Mouse (Mus musculus) MEL (cell line): ENCODE results near the gene Ldhc.

Experiments
- CTCF ChIP-seq, 3 experiments: IDR thresholded peaks in 2 of 3; conservative IDR thresholded peaks in 1 of 3; 2 replicates each; pipeline ENCODE4 v1.5.1; 2011 to 2012; ENCODE audit warnings: low read length in 3 of 3, low read depth in 2 of 3, mild to moderate bottlenecking in 2 of 3, improper control_type of control experiment in 1 of 3, inconsistent platforms in 1 of 3, mixed read lengths in 1 of 3, moderate library complexity in 1 of 3; ENCODE audit not compliant: control insufficient read depth in 1 of 3, insufficient read depth in 1 of 3, poor library complexity in 1 of 3, severe bottlenecking in 1 of 3
- EP300 ChIP-seq, 2 experiments: IDR thresholded peaks; 2 replicates each; pipeline ENCODE4 v1.6.1; 2011; ENCODE audit warnings: improper control_type of control experiment in 2 of 2, low read length in 2 of 2, low read depth in 1 of 2, mild to moderate bottlenecking in 1 of 2
- MYB ChIP-seq: IDR thresholded peaks from 2 replicates; pipeline ENCODE4 v1.6.1; 2011; ENCODE audit warnings: mild to moderate bottlenecking, low read depth, low read length, improper control_type of control experiment
- MYC ChIP-seq: IDR thresholded peaks from 2 replicates; pipeline ENCODE4 v1.6.1; 2011; ENCODE audit warnings: low read depth, mild to moderate bottlenecking, low read length, improper control_type of control experiment, moderate library complexity
- NRF1 ChIP-seq: IDR thresholded peaks from 2 replicates; pipeline ENCODE4 v1.6.1; 2014; ENCODE audit warnings: low read depth, mild to moderate bottlenecking, inconsistent platforms, low read length, improper control_type of control experiment, moderate library complexity; ENCODE audit not compliant: poor library complexity, insufficient read depth, severe bottlenecking
- POLR2A ChIP-seq, 2 experiments: IDR thresholded peaks; 2 replicates each; pipeline ENCODE4 v1.6.1; 2011 to 2012; ENCODE audit warnings: low read length in 2 of 2, mild to moderate bottlenecking in 2 of 2, control low read depth in 1 of 2, improper control_type of control experiment in 1 of 2, low read depth in 1 of 2, moderate library complexity in 1 of 2; ENCODE audit not compliant: control insufficient read depth in 1 of 2, insufficient read depth in 1 of 2, poor library complexity in 1 of 2
- POLR2AphosphoS2 ChIP-seq: IDR thresholded peaks from 2 replicates; pipeline ENCODE4 v1.6.1; 2011; ENCODE audit warnings: low read length, improper control_type of control experiment
- TBP ChIP-seq: IDR thresholded peaks from 2 replicates; pipeline ENCODE4 v1.8.0; 2011; ENCODE audit warnings: low read depth, low read length, improper control_type of control experiment
- USF2 ChIP-seq, 2 experiments: IDR thresholded peaks; 2 replicates each; pipeline ENCODE4 v1.6.1; 2011 to 2012; ENCODE audit warnings: improper control_type of control experiment in 2 of 2, low read length in 2 of 2, borderline replicate concordance in 1 of 2, inconsistent platforms in 1 of 2, low read depth in 1 of 2, mild to moderate bottlenecking in 1 of 2; ENCODE audit not compliant: insufficient read depth in 1 of 2
- ZKSCAN1 ChIP-seq: IDR thresholded peaks from 2 replicates; pipeline ENCODE4 v1.6.1; 2012; ENCODE audit warnings: low read depth, mild to moderate bottlenecking, inconsistent platforms, low read length, improper control_type of control experiment, moderate library complexity

DNA sequence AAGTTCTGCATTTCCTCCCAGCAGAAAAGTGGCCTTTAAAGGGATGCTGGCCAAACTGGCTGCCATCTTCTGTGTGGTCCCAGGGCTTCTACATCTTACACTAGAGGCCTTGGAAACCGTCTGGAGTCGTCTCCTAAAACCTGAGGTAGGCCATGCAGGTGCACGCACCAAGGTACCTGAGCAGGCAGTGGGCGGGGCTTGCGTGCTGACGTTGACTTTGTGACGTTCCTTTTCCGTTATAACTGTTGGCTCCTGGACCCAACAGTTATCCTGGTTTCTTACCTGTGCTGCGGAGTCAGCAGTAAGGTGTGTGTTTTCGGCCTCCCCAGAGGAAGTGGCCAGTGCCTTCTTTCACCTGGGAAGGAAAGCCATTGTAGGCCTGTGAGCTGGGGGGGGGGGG is at the start of gene Ldhc:
- no peak for TF ChIP-seq POLR2A (IDR thresholded peaks at IDR 0.05; ENCODE audit: control insufficient read depth in 1 of 2, insufficient read depth in 1 of 2, low read depth in 1 of 2, low read length in 2 of 2, poor library complexity in 1 of 2)
- TF ChIP-seq USF2 (IDR thresholded peaks at IDR 0.05; ENCODE audit: borderline replicate concordance in 1 of 2, insufficient read depth in 1 of 2, low read depth in 1 of 2, low read length in 2 of 2), result no peak
- no peak for TF ChIP-seq CTCF (IDR thresholded peaks at IDR 0.05 in 2 of 3, conservative IDR thresholded peaks at IDR 0.05 in 1 of 3; ENCODE audit: control insufficient read depth in 1 of 3, insufficient read depth in 1 of 3, low read depth in 2 of 3, low read length in 3 of 3, poor library complexity in 1 of 3, severe bottlenecking in 1 of 3)
- TF ChIP-seq POLR2AphosphoS2, result no peak
- TF ChIP-seq NRF1, result no peak
- no peak for TF ChIP-seq MYC
- no peak for TF ChIP-seq EP300 (IDR thresholded peaks at IDR 0.05; ENCODE audit: low read depth in 1 of 2, low read length in 2 of 2)
- no peak for TF ChIP-seq TBP
- TF ChIP-seq MYB, result no peak
- TF ChIP-seq ZKSCAN1, result no peak
